Mouse (Mus musculus) adrenal gland, adult 18-20 months (tissue): ENCODE results near the gene Mthfd1. TPM values are rescaled to one million over a fixed set of nuclear protein-coding genes. Genes with fewer than 3 reads are reported as not detected.
A peak's percentile ranks its signal among the peaks of the same experiment; 100 is the strongest.

ENCODE experiments used
- DNase-seq, 2 experiments: peaks; one replicate each; pipeline ENCODE4 v3.0.0; 2021 to 2022; ENCODE audit warnings: low spot score in 2 of 2
- total RNA-seq, 2 experiments: library from RNA; stranded (reverse); gene quantifications; 1 replicate in 1 of 2; 2 replicates in 1 of 2; pipeline ENCODE4 v1.2.3; 2021

Gene Mthfd1
- total RNA-seq, 2 experiments from 2014 or later, result 30.9 to 47.3 TPM

- DNase-seq, result no peak
These were observed 42.7 kb downstream of the Mthfd1 start for GRCm38 (mm10) chr12:76297830-76298229.

- DNase-seq, result no peak
These were observed 44.3 kb downstream of the Mthfd1 start for GRCm38 (mm10) chr12:76299361-76299906.

GRCm38 (mm10) chr12:76300367-76300766 is 45.3 kb downstream of the Mthfd1 start:
- DNase-seq, result no peak

- DNase-seq, result no peak
These were observed 48.4 kb downstream of the Mthfd1 start for GRCm38 (mm10) chr12:76303474-76303873.

GRCm38 (mm10) chr12:76304199-76304598 is 49.1 kb downstream of the Mthfd1 start:
- DNase-seq, result no peak

- DNase-seq, result no peak
These were observed 50.0 kb downstream of the Mthfd1 start for GRCm38 (mm10) chr12:76305107-76305506.

- no peak for DNase-seq
These were observed 51.9 kb downstream of the Mthfd1 start for GRCm38 (mm10) chr12:76306852-76307561.

GRCm38 (mm10) chr12:76307964-76308363 is 52.9 kb downstream of the Mthfd1 start:
- no peak for DNase-seq

- DNase-seq, result no peak
These were observed 53.3 kb downstream of the Mthfd1 start for GRCm38 (mm10) chr12:76308436-76308835.

GRCm38 (mm10) chr12:76310007-76310406 is 54.9 kb downstream of the Mthfd1 start:
- no peak for DNase-seq

GRCm38 (mm10) chr12:76310633-76311032 is 55.5 kb downstream of the Mthfd1 start:
- DNase-seq, result no peak

- no peak for DNase-seq
These were observed 56.1 kb downstream of the Mthfd1 start for GRCm38 (mm10) chr12:76311227-76311626.

GRCm38 (mm10) chr12:76311951-76312350 is 56.9 kb downstream of the Mthfd1 start:
- DNase-seq, result no peak

GRCm38 (mm10) chr12:76318282-76319212 is 63.4 kb downstream of the Mthfd1 start:
- DNase-seq, result no peak

GRCm38 (mm10) chr12:76324679-76325431 is 69.8 kb downstream of the Mthfd1 start, which contains the start of gene Akap5:
TSS of gene Akap5 (plus strand) at chr12:76324891.
- peak; percentile 42 to 61 for DNase-seq

GRCm38 (mm10) chr12:76326437-76327220 is 71.5 kb downstream of the Mthfd1 start:
- no peak for DNase-seq

GRCm38 (mm10) chr12:76328567-76329354 is 73.7 kb downstream of the Mthfd1 start:
- DNase-seq, result no peak

- DNase-seq, result no peak
These were observed 78.6 kb downstream of the Mthfd1 start for GRCm38 (mm10) chr12:76333688-76334087.

- DNase-seq, result no peak
These were observed 80.5 kb downstream of the Mthfd1 start for GRCm38 (mm10) chr12:76335641-76336040.
